Mouse (Mus musculus): ENCODE measurements at regions not wholly inside any gene's neighbourhood (a gene's known extent, or its start where the extent isn't known, plus 50 kb on each side); places are given as distances from the start of the nearest gene placed in this dataset.

DNA sequence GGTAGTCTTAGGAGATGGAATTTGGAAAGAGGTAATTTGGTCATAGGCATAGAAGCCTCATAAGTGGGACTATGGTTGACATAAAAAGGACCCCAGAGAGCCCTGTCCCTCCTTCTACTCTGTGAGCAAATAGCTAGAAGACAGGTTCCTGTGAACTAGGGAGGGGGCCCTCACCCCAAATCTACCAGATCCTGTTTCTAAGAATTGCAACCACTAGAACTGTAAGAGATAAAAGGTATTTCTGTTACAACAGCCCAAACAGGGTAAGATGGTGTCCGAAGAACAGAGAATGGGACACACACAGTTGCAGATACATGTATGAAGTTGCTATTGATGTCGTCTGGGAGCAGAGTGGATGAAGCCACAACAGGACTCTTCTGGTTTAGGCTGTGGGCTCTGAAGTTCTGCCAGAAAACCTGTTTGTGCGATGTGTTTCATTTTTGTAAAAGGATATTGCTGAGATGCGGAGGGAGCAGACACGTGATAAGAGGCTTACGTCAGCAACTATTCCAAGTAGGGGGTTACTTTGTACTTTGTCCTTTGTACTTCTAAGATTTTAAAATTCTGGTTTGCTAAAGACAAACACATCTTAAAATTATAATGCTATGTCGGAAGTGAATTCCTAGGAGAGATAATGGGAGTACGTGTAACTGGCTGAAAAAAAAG, 164.0 kb downstream of the Usp46 start:
- Histone ChIP-seq H3K27ac (replicated peaks) (no peak overlapping the region), H3K9me3 (no peaks in the 10 kb centered on the region), H3K4me1 (replicated peaks) (peaks cover 12% of the 10 kb centered on the region), H3K4me3 (no peak overlapping the region), H3K9ac (no peak overlapping the region), H3K36me3 (no peaks in the 10 kb centered on the region), H3K4me2 (no peak overlapping the region), H3K27me3 (no peaks in the 10 kb centered on the region)
- ATAC-seq (ENCODE audit: low FRiP score, low read depth), result no peak
- whole genome bisulfite sequencing, result 88% methylated on average over 8 of the region's 8 CpGs

GRCm38 (mm10) chr5:73912149-73912548, 156.1 kb downstream of the Usp46 start:
- H3K27ac ChIP-seq (replicated peaks), result no peak overlapping the region
- no peaks in the 10 kb centered on the region for H3K36me3 ChIP-seq
- H3K4me3 ChIP-seq, result no peak overlapping the region
- no peaks in the 10 kb centered on the region for H3K4me1 ChIP-seq (replicated peaks)
- H3K9me3 ChIP-seq, result no peaks in the 10 kb centered on the region
- H3K9ac ChIP-seq, result no peak overlapping the region
- H3K27me3 ChIP-seq, result no peaks in the 10 kb centered on the region
- no peak for ATAC-seq (ENCODE audit: low FRiP score, low read depth)
- 92% methylated on average over 1 of the region's 1 CpGs for WGBS
- no peak overlapping the region for H3K4me2 ChIP-seq

GRCm38 (mm10) chr5:73913116-73913515, 155.1 kb downstream of the Usp46 start:
- ATAC-seq (ENCODE audit: low FRiP score, low read depth), result peak; percentile 34; the same call in 1 of the 2 replicates
- no peak overlapping the region for H3K9ac ChIP-seq

DNA sequence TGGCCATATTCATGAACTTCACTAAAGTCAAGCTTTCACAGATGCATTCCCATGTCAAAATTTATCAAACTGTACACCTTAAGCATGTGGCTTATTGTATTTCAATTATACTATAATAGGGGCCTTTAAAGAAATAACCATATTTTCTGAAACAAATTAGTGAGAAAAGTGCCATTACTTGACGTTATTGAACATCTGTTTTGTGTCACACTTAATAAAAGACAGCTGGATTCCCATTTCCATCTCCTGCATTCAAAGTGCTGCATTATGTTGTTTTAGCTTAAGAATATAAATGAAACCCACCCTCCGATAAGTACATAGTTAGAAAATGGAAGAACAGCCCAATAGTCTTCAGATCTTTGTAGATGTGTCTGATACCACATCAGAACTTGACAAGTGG, 150.2 kb downstream of the Usp46 start:
- H3K9me3 ChIP-seq, result no peaks in the 10 kb centered on the region
- H3K27me3 ChIP-seq, result no peaks in the 10 kb centered on the region
- H3K9ac ChIP-seq, result no peak overlapping the region
- 72% methylated on average over 2 of the region's 2 CpGs for WGBS
- no peak for ATAC-seq (ENCODE audit: low FRiP score, low read depth)
- no peak overlapping the region for H3K27ac ChIP-seq (replicated peaks)
- H3K36me3 ChIP-seq, result no peaks in the 10 kb centered on the region
- no peak overlapping the region for H3K4me3 ChIP-seq
- H3K4me1 ChIP-seq (replicated peaks), result no peaks in the 10 kb centered on the region
- no peak overlapping the region for H3K4me2 ChIP-seq

More at GRCm38 (mm10) chr5:73913116-73913515, 155.1 kb downstream of the Usp46 start:
- Histone ChIP-seq H3K4me2 (no peak overlapping the region), H3K27me3 (no peaks in the 10 kb centered on the region), H3K36me3 (no peaks in the 10 kb centered on the region), H3K9me3 (no peaks in the 10 kb centered on the region), H3K27ac (replicated peaks) (no peak overlapping the region), H3K4me1 (replicated peaks) (no peaks in the 10 kb centered on the region), H3K4me3 (no peak overlapping the region)
- 30% methylated on average over 6 of the region's 6 CpGs for WGBS

- Histone ChIP-seq H3K9me3 (no peaks in the 10 kb centered on the region), H3K4me3 (no peak overlapping the region), H3K27ac (replicated peaks) (no peak overlapping the region), H3K4me1 (replicated peaks) (no peaks in the 10 kb centered on the region), H3K27me3 (no peaks in the 10 kb centered on the region), H3K9ac (no peak overlapping the region), H3K36me3 (no peaks in the 10 kb centered on the region), H3K4me2 (no peak overlapping the region)
- no peak for ATAC-seq (ENCODE audit: low FRiP score, low read depth)
- 93% methylated on average over 6 of the region's 6 CpGs for WGBS
Observed at GRCm38 (mm10) chr5:73919936-73920335, 148.3 kb downstream of the Usp46 start.

- Histone ChIP-seq H3K9ac (no peak overlapping the region), H3K4me3 (no peak overlapping the region), H3K4me2 (no peak overlapping the region), H3K9me3 (no peaks in the 10 kb centered on the region), H3K36me3 (no peaks in the 10 kb centered on the region), H3K27me3 (no peaks in the 10 kb centered on the region), H3K4me1 (replicated peaks) (no peaks in the 10 kb centered on the region), H3K27ac (replicated peaks) (no peak overlapping the region)
- WGBS, result 45% methylated on average over 9 of the region's 9 CpGs
- no peak for ATAC-seq (ENCODE audit: low FRiP score, low read depth)
Observed at GRCm38 (mm10) chr5:73927534-73927933, 140.7 kb downstream of the Usp46 start.

DNA sequence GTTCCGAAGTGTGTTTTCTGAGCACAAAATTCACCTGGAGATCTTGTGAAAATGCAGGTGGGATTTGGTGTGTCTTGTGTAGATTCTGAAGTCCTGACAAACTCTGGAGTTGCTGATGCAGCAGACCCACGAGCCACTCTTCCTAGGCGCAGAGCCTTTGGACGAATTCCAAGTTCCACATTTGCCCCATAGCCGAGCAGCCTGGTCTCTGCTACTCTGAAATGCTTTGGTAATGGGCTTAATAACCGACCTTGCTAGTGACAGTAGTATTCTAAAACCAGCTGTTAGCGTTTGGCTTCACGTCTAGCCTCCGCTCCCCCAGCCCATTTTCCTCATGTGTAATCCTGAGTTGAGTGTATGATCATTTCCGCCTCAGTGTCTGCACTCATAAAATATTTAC, 139.5 kb downstream of the Usp46 start:
- Histone ChIP-seq H3K27me3 (no peaks in the 10 kb centered on the region), H3K4me2 (no peak overlapping the region), H3K4me3 (no peak overlapping the region), H3K9me3 (no peaks in the 10 kb centered on the region), H3K27ac (replicated peaks) (no peak overlapping the region), H3K4me1 (replicated peaks) (no peaks in the 10 kb centered on the region), H3K9ac (no peak overlapping the region), H3K36me3 (no peaks in the 10 kb centered on the region)
- 67% methylated on average over 10 of the region's 10 CpGs for WGBS
- no peak for ATAC-seq (ENCODE audit: low FRiP score, low read depth)

- H3K9me3 ChIP-seq, result no peaks in the 10 kb centered on the region
- H3K36me3 ChIP-seq, result no peaks in the 10 kb centered on the region
- H3K4me2 ChIP-seq, result no peak overlapping the region
- no peak overlapping the region for H3K9ac ChIP-seq
- no peaks in the 10 kb centered on the region for H3K4me1 ChIP-seq (replicated peaks)
- WGBS, result 74% methylated on average over 5 of the region's 5 CpGs
- H3K27me3 ChIP-seq, result no peaks in the 10 kb centered on the region
- no peak overlapping the region for H3K4me3 ChIP-seq
- H3K27ac ChIP-seq (replicated peaks), result no peak overlapping the region
- no peak for ATAC-seq (ENCODE audit: low FRiP score, low read depth)
Observed at GRCm38 (mm10) chr5:73930205-73930604, 138.0 kb downstream of the Usp46 start.

GRCm38 (mm10) chr5:73937799-73938198, 130.4 kb downstream of the Usp46 start:
- ATAC-seq (ENCODE audit: low FRiP score, low read depth), result no peak
- Histone ChIP-seq H3K27me3 (no peaks in the 10 kb centered on the region), H3K36me3 (no peaks in the 10 kb centered on the region), H3K4me1 (replicated peaks) (peaks cover under 1% of the 10 kb centered on the region; the same call in 1 of the 2 replicates), H3K4me3 (no peak overlapping the region), H3K27ac (replicated peaks) (no peak overlapping the region), H3K9ac (no peak overlapping the region), H3K9me3 (no peaks in the 10 kb centered on the region), H3K4me2 (no peak overlapping the region)
- WGBS, result 58% methylated on average over 2 of the region's 2 CpGs

GRCm38 (mm10) chr5:73938450-73938849, 129.8 kb downstream of the Usp46 start:
- H3K9me3 ChIP-seq, result no peaks in the 10 kb centered on the region
- no peak overlapping the region for H3K4me2 ChIP-seq
- no peak overlapping the region for H3K4me3 ChIP-seq
- no peak for ATAC-seq (ENCODE audit: low FRiP score, low read depth)
- 59% methylated on average over 4 of the region's 4 CpGs for WGBS
- H3K27me3 ChIP-seq, result no peaks in the 10 kb centered on the region
- no peak overlapping the region for H3K27ac ChIP-seq (replicated peaks)
- peaks cover 7% of the 10 kb centered on the region for H3K4me1 ChIP-seq (replicated peaks)
- no peak overlapping the region for H3K9ac ChIP-seq
- no peaks in the 10 kb centered on the region for H3K36me3 ChIP-seq

GRCm38 (mm10) chr5:73942950-73943349, 125.3 kb downstream of the Usp46 start:
- no peaks in the 10 kb centered on the region for H3K9me3 ChIP-seq
- H3K27me3 ChIP-seq, result no peaks in the 10 kb centered on the region
- ATAC-seq (ENCODE audit: low FRiP score, low read depth), result no peak
- H3K4me2 ChIP-seq, result no peak overlapping the region
- no peak overlapping the region for H3K9ac ChIP-seq
- no peak overlapping the region for H3K27ac ChIP-seq (replicated peaks)
- H3K4me3 ChIP-seq, result no peak overlapping the region
- H3K4me1 ChIP-seq (replicated peaks), result peaks cover 7% of the 10 kb centered on the region
- WGBS, result 28% methylated on average over 3 of the region's 3 CpGs
- no peaks in the 10 kb centered on the region for H3K36me3 ChIP-seq

GRCm38 (mm10) chr5:73945671-73946070, 122.6 kb downstream of the Usp46 start:
- no peak overlapping the region for H3K4me3 ChIP-seq
- H3K36me3 ChIP-seq, result no peaks in the 10 kb centered on the region
- H3K27me3 ChIP-seq, result no peaks in the 10 kb centered on the region
- no peak overlapping the region for H3K9ac ChIP-seq
- H3K9me3 ChIP-seq, result no peaks in the 10 kb centered on the region
- no peak for ATAC-seq (ENCODE audit: low FRiP score, low read depth)
- no peak overlapping the region for H3K27ac ChIP-seq (replicated peaks)
- no peak overlapping the region for H3K4me2 ChIP-seq
- H3K4me1 ChIP-seq (replicated peaks), result peaks cover 7% of the 10 kb centered on the region
- WGBS, result 93% methylated on average over 3 of the region's 3 CpGs

DNA sequence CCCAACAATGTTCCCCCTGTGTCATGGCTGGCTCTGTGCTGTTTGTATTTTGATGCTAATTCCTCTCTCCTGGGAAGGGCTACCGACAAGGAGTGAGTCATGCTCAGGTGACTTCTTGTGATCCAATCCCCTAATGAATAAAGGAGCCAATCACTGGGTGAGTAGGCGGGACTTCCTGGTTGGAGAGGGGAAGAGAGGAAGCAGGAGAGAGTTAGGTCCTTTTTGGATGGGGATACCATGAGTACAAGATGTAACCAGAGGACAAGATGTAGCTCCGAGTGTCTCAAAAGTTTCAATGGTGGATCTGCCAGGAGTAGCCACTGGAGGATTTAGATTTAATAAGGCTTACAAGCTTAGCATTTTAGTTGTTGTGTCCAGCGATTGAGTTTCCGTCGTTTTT, 122.1 kb downstream of the Usp46 start:
- H3K4me1 ChIP-seq (replicated peaks), result peaks cover 8% of the 10 kb centered on the region
- WGBS, result 84% methylated on average over 6 of the region's 6 CpGs
- H3K36me3 ChIP-seq, result no peaks in the 10 kb centered on the region
- no peak for ATAC-seq (ENCODE audit: low FRiP score, low read depth)
- H3K4me2 ChIP-seq, result no peak overlapping the region
- H3K4me3 ChIP-seq, result no peak overlapping the region
- H3K27ac ChIP-seq (replicated peaks), result no peak overlapping the region
- H3K9ac ChIP-seq, result no peak overlapping the region
- H3K27me3 ChIP-seq, result no peaks in the 10 kb centered on the region
- H3K9me3 ChIP-seq, result no peaks in the 10 kb centered on the region

Data from hindbrain, embryonic 15.5 days (tissue).